Mouse (Mus musculus) gastrocnemius, postnatal 14 days (tissue): ENCODE measurements at regions not wholly inside any gene's neighbourhood (a gene's known extent, or its start where the extent isn't known, plus 50 kb on each side); places are given as distances from the start of the nearest gene placed in this dataset.

Source experiments
- DNase-seq: peaks from one replicate; pipeline ENCODE4 v3.0.0; 2021; ENCODE audit warnings: mixed read lengths
- intact Hi-C: fragments of 180-260 bp; cut with DNase I; formaldehyde crosslinking; loops from one replicate; pipeline ENCODE4 v1.15.1; 2025; ENCODE audit warnings: low total_unique reads

DNA sequence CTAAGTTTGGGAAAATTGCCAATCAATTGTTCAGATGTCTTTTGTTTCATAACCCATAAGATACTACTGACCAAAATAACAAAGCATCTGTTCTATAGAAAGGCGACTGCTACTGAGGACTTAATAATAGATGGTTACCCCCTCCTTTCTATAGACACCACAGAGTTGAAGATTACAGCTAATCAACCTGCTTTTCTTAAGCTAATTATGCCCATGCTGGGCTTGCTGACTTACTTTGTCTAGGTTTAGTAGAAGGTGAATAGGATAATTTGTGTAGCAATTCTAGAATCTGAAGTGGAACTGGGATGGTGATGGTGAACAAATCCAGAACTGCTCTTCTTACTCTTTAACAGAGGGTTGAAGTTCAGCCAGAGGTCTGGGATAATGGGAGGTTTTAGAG is 53.8 kb upstream of the Tbx18 start:
- intact Hi-C loops, result no loop called here
- DNase-seq, result no peak

- no peak for DNase-seq
- intact Hi-C loops, result no loop called here
These were observed 80.7 kb upstream of the Tbx18 start for GRCm38 (mm10) chr9:87811746-87812145.

- no peak for DNase-seq
- intact Hi-C loops, result no loop called here
These were observed 91.2 kb upstream of the Tbx18 start for GRCm38 (mm10) chr9:87822276-87822675.

- no peak for DNase-seq
- intact Hi-C loops, result no loop called here
These were observed 93.7 kb upstream of the Tbx18 start for GRCm38 (mm10) chr9:87824691-87825230.

GRCm38 (mm10) chr9:87843898-87844297 is 112.8 kb upstream of the Tbx18 start:
- DNase-seq, result peak; percentile 60
- intact Hi-C loops, result no loop called here

DNA sequence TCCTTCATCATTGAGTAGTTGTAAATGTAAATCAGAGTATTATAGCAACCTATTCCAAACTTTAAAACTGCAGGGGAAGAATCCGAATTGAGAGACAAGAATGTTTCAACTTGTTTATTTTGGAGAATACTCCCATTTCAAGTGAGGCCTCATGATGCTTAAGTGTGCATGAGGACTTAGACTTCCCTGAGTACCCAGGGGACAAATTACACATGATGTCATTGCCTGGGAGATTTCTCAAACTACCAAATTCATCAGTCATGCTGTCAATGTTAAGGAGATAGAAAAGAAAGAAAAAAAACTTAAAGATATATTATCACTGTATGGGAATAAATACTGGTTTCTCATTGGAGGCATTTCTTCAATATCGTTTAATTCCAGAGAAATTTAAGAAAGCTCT is 113.4 kb upstream of the Tbx18 start:
- DNase-seq, result no peak
- intact Hi-C loops, result no loop called here

GRCm38 (mm10) chr9:87848882-87849281 is 117.8 kb upstream of the Tbx18 start:
- DNase-seq, result peak; percentile 12
- intact Hi-C loops, result no loop called here

DNA sequence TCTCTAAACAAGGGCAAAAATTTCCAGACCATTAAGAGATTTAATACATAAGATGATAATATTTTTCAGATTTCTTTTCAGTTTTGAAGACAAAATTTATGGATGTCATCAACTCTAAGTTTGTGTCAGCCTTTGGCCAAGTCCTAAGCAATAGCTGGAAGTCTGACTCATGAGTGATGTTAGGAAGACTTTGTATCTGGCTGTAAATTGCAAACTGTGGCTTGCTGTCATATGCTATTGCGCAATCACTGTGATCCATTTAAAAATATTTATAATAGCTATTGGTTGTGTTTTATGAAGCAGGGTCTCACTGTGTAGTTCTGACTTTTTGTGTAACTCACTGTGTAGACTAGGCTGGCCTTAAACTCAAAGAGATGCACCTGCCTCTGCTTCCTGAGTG is 119.1 kb upstream of the Tbx18 start:
- intact Hi-C loops, result no loop called here
- no peak for DNase-seq

DNA sequence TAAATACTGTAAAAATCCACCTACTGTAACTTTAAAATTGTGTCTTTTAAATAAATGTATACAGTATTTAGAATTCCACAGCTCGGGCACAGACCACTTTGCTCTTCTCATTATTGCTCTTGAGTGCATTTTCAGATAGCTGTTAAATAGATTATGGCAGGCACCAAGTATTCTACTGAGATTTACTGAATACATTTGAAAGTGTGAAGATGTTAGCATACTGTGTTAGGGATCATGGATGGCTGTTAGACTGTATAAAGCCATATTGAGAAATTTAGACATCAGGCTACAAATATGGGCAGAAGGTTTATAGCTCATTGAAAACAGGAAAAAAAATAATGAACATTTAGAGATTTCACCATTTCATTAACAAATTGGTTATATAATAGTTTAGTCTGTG is 130.5 kb upstream of the Tbx18 start:
- intact Hi-C loops, result no loop called here
- DNase-seq, result no peak

- DNase-seq, result no peak
- intact Hi-C loops, result no loop called here
These were observed 134.2 kb upstream of the Tbx18 start for GRCm38 (mm10) chr9:87865236-87865635.

GRCm38 (mm10) chr9:87872384-87872905 is 141.4 kb upstream of the Tbx18 start:
- intact Hi-C loops, result no loop called here
- DNase-seq, result no peak

GRCm38 (mm10) chr9:87882587-87882986 is 151.5 kb upstream of the Tbx18 start:
- intact Hi-C loops, result no loop called here
- no peak for DNase-seq

GRCm38 (mm10) chr9:87883069-87883468 is 152.0 kb upstream of the Tbx18 start:
- no peak for DNase-seq
- intact Hi-C loops, result no loop called here

- intact Hi-C loops, result no loop called here
- DNase-seq, result no peak
These were observed 163.0 kb upstream of the Tbx18 start for GRCm38 (mm10) chr9:87894051-87894450.

DNA sequence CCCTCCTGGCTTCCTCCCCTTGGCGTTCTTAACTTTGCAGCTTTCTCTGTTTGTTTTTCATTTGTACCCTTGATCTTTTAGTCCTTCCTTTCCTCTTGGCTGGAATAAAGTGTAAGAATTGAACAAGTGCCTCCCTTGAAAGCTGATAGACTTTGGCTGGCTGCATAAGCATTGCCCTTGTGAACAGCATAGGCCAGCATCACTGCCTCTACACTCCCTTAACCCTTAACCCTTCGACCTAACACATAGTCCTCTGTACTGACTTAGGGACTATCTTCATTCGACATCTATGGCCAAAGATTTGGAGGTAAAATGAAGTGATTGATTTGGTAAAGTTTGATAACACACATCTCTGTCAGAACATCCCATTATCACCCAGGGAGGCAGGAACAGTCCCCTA is 163.5 kb upstream of the Tbx18 start:
- DNase-seq, result no peak
- intact Hi-C loops, result no loop called here

DNA sequence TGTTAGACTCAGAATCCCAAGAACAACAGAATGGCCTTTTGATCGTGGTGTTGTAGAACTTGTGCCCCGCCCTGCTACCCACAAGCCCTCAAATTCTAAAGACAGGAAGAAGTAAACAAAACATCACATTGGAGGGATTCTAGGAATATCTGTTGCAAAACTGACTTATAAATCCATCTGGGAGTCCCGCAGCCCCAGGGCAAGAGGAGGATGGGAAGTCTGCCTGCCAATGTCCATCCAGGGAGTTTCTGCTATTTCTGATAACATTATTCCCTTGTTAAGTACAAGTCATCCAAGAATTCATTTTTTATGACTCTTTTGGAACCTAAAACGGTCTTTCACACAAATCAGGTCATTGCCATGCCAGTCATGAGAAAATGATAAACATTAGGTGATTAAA is 164.5 kb upstream of the Tbx18 start:
- no peak for DNase-seq
- intact Hi-C loops, result no loop called here

DNA sequence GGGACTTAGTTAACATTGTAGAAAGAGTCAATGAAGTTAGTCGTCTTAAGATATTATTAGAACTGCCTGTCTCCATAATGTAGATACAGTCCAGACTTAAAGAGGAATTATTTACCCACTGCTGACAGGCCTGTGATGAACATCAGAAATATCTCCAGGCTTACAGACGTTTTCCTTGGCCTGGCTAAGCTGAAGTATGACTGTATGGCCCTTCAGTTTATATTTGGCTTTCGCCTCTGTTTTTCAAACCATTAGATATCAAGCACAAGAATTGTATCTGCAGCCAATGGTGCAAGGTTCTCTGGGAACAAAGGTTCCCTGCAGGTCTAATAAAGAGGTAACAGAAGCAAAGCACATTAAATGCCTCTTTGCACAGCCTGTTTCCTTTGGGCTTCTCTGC is 166.3 kb upstream of the Tbx18 start:
- intact Hi-C loops, result no loop called here
- no peak for DNase-seq

DNA sequence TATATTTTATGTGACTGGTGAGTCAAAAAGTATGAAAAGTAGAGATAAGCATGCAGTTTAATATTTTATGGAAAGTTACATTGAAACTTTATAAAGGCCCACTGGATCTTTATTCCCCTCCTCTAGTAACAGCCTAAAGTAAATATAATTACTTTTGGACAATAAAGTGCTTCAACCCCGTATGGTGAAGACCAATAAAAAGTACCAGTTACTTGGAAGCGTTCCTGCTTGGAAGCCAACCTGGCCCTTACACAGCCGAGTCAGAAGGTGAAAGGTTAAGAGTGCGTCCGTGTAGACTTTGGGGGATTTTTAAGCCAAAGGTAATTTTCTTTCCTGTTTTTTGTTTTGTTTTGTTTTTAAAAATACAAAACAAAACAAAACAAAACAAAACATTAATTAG is 168.3 kb upstream of the Tbx18 start:
- DNase-seq, result no peak
- intact Hi-C loops, result no loop called here

DNA sequence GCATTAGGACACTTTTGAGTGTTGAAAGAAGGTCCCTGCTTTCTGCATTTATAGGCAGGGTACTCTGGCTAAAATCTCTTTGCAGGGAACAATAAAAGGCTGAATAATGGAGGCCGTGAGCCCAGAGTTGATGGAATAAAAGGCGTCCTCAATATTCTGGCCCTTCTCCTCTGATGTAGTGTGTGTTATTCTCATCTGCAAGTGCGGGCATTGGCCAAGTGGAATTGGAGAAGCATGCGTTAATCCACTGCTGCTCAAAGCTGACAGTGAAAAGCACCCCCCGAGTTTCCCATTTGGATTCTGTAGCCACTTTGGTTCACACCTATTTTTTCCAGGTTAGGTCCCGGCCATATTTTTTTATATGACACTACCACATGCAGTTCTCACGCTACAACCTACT is 168.7 kb upstream of the Tbx18 start:
- DNase-seq, result no peak
- intact Hi-C loops, result no loop called here

- DNase-seq, result no peak
- intact Hi-C loops, result no loop called here
These were observed 190.2 kb upstream of the Tbx18 start for GRCm38 (mm10) chr9:87921291-87921690.

DNA sequence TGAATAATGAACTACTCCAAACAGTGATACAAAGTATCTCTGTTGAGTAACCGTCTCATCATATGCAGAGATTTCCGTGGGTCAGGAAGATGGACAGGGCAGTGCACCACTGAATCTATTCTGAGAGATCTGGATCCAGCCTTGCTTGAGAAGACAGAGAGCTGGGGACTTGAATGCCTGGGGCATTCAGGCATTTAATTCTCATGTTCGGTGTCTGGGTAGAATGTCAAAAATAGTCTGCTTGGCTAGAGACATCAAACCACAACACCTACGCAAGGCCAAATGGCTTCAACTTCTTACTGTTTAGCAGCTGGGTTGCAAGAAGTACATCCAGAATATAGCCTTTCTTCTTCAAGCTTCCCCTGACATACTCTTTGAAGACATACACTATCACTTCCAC is 194.1 kb upstream of the Tbx18 start:
- intact Hi-C loops, result no loop called here
- DNase-seq, result no peak

GRCm38 (mm10) chr9:87933230-87933629 is 202.2 kb upstream of the Tbx18 start:
- intact Hi-C loops, result no loop called here
- DNase-seq, result no peak
